Mouse (Mus musculus): ENCODE measurements around the gene Cgrrf1.

- no peak for TF ChIP-seq POLR2A (IDR thresholded peaks at IDR 0.05; ENCODE audit: control insufficient read depth, extremely low read depth, insufficient read depth, low read length, poor library complexity)
- TF ChIP-seq CTCF (IDR thresholded peaks at IDR 0.05; ENCODE audit: borderline replicate concordance, control insufficient read depth, extremely low read depth, insufficient read depth, low read length, poor library complexity), result no peak
These were observed 62.0 kb downstream of the Cgrrf1 start for GRCm38 (mm10) chr14:46893961-46894360.

All from thymus, adult 2 months (tissue).